Mouse (Mus musculus) thymus, adult 2 months (tissue): ENCODE measurements at regions not wholly inside any gene's neighbourhood (a gene's known extent, or its start where the extent isn't known, plus 50 kb on each side); places are given as distances from the start of the nearest gene placed in this dataset.

Experiments used
- DNase-seq: peaks from one replicate; pipeline ENCODE4 v3.0.0; 2021
- H3K27ac ChIP-seq: fragments of 200-500 bp; 2 replicates; pipeline ENCODE4 v1.5.1; 2012; ENCODE audit warnings: low read length, control low read depth; ENCODE audit not compliant: control insufficient read depth, insufficient read depth
- H3K27me3 ChIP-seq: fragments of 200-500 bp; 2 replicates; pipeline ENCODE4 v1.6.1; 2012; ENCODE audit warnings: mild to moderate bottlenecking, low read length, moderate library complexity, mixed read lengths; ENCODE audit not compliant: control insufficient read depth, insufficient read depth
- H3K36me3 ChIP-seq: fragments of 200-500 bp; 2 replicates; pipeline ENCODE4 v1.6.1; 2012; ENCODE audit warnings: mild to moderate bottlenecking, low read length, moderate library complexity; ENCODE audit not compliant: control insufficient read depth, insufficient read depth
- H3K4me1 ChIP-seq: fragments of 200-500 bp; replicated peaks from 2 replicates; pipeline ENCODE4 v1.6.1; 2012; ENCODE audit warnings: low read length; ENCODE audit not compliant: control insufficient read depth, insufficient read depth
- H3K4me3 ChIP-seq: fragments of 200-500 bp; 2 replicates; pipeline ENCODE4 v1.5.1; 2012; ENCODE audit warnings: mild to moderate bottlenecking, low read length, control low read depth, moderate library complexity; ENCODE audit not compliant: control insufficient read depth, insufficient read depth
- CTCF ChIP-seq: fragments of 200-500 bp; IDR thresholded peaks from 2 replicates; pipeline ENCODE4 v1.5.1; 2012; ENCODE audit warnings: mild to moderate bottlenecking, control low read depth, low read length, moderate library complexity, borderline replicate concordance; ENCODE audit not compliant: control insufficient read depth, poor library complexity, insufficient read depth; ENCODE audit errors: extremely low read depth
- POLR2A ChIP-seq: fragments of 200-500 bp; IDR thresholded peaks from 2 replicates; pipeline ENCODE4 v1.6.1; 2012; ENCODE audit warnings: mild to moderate bottlenecking, low read length, control low read depth, moderate library complexity; ENCODE audit not compliant: control insufficient read depth, poor library complexity, insufficient read depth; ENCODE audit errors: extremely low read depth
- WGBS: fragments of 180-500 bp; shearing (Covaris S2); methylation state at CpG from one replicate; pipeline ENCODE4 v1.1.7; 2018; 5-methylcytosine and 5-hydroxymethylcytosine counted together

- WGBS = 94% methylated on average over 9 of the region's 9 CpGs
- DNase-seq = no peak
- Histone ChIP-seq H3K27me3 (no peaks in the 10 kb centered on the region), H3K4me1 (no peaks in the 10 kb centered on the region; the same call in 1 of the 2 replicates), H3K4me3 (no peak overlapping the region), H3K36me3 (no peaks in the 10 kb centered on the region), H3K27ac (no peak overlapping the region)
- TF ChIP-seq CTCF (no peak), POLR2A (no peak)
These were observed 265.5 kb downstream of the Spry2 start for GRCm38 (mm10) chr14:105630867-105631680.

- TF ChIP-seq POLR2A (no peak), CTCF (no peak)
- DNase-seq = no peak
- H3K4me3 ChIP-seq = no peak overlapping the region
- no peak overlapping the region for H3K27ac ChIP-seq
- no peaks in the 10 kb centered on the region; the same call in 1 of the 2 replicates for H3K4me1 ChIP-seq
- H3K36me3 ChIP-seq = no peaks in the 10 kb centered on the region
- 96% methylated on average over 5 of the region's 5 CpGs for WGBS
- no peaks in the 10 kb centered on the region for H3K27me3 ChIP-seq
These were observed 266.2 kb downstream of the Spry2 start for GRCm38 (mm10) chr14:105630444-105630843.

GRCm38 (mm10) chr14:105628673-105629072, 267.9 kb downstream of the Spry2 start:
- Histone ChIP-seq H3K27me3 (no peaks in the 10 kb centered on the region), H3K36me3 (no peaks in the 10 kb centered on the region), H3K4me1 (no peaks in the 10 kb centered on the region; the same call in 1 of the 2 replicates), H3K27ac (no peak overlapping the region), H3K4me3 (no peak overlapping the region)
- TF ChIP-seq POLR2A (no peak), CTCF (no peak)
- WGBS = 35% methylated on average over 3 of the region's 3 CpGs
- DNase-seq = no peak

- no peaks in the 10 kb centered on the region for H3K36me3 ChIP-seq
- H3K4me1 ChIP-seq = peaks cover 3% of the 10 kb centered on the region; the same call in 1 of the 2 replicates
- H3K27ac ChIP-seq = no peak overlapping the region
- H3K4me3 ChIP-seq = no peak overlapping the region
- no peak for TF ChIP-seq POLR2A
- TF ChIP-seq CTCF = no peak
- no peaks in the 10 kb centered on the region for H3K27me3 ChIP-seq
- no peak for DNase-seq
- 94% methylated on average over 7 of the region's 7 CpGs for WGBS
These were observed 272.2 kb downstream of the Spry2 start for GRCm38 (mm10) chr14:105624387-105624786.

DNA sequence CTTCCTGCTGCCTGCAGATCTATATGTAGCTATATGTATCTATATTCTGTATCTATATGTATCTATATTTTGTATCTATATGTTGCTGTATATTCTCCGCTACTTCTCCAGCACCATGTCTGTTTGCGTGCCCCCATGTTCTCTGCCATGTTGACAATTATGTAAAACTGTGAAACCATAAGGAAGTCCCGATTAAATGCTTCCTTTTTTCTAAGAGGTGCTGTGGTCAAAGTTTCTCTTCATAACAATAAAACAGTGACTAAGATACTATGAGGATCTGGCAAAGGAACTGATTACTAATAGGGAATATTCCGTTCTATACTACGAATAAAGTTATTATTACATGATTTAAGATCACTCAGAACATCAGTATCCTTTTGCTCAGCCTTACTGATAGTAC, 274.5 kb downstream of the Spry2 start:
- H3K36me3 ChIP-seq = no peaks in the 10 kb centered on the region
- no peak for DNase-seq
- no peak overlapping the region for H3K27ac ChIP-seq
- TF ChIP-seq CTCF = no peak
- TF ChIP-seq POLR2A = no peak
- no peaks in the 10 kb centered on the region for H3K27me3 ChIP-seq
- H3K4me3 ChIP-seq = no peak overlapping the region
- WGBS = 69% methylated on average over 5 of the region's 5 CpGs
- peaks cover 4% of the 10 kb centered on the region; the same call in 1 of the 2 replicates for H3K4me1 ChIP-seq

DNA sequence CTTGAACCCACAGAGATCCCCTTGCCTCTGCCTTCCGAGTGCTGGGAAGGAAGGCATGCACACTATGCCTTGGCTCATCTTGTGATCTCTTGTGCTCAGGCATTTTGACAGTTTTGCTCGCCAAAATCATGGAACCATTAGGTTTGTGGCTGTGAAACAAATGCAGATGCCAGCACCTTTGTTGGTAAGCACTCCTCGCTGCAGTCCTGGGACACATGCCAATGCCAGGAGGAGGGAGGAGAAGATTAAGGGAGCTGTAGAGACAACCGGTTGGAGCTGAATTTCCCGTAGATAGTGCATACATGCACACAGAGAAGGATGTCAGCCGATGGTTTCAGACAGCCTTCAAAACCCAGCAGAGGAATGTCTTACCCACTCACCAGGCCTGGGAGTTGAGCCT, 275.5 kb downstream of the Spry2 start:
- H3K27me3 ChIP-seq = no peaks in the 10 kb centered on the region
- DNase-seq = no peak
- no peak overlapping the region for H3K4me3 ChIP-seq
- H3K4me1 ChIP-seq = peaks cover 4% of the 10 kb centered on the region; the same call in 1 of the 2 replicates
- WGBS = 96% methylated on average over 6 of the region's 6 CpGs
- no peaks in the 10 kb centered on the region for H3K36me3 ChIP-seq
- no peak overlapping the region for H3K27ac ChIP-seq
- TF ChIP-seq CTCF (no peak), POLR2A (no peak)

DNA sequence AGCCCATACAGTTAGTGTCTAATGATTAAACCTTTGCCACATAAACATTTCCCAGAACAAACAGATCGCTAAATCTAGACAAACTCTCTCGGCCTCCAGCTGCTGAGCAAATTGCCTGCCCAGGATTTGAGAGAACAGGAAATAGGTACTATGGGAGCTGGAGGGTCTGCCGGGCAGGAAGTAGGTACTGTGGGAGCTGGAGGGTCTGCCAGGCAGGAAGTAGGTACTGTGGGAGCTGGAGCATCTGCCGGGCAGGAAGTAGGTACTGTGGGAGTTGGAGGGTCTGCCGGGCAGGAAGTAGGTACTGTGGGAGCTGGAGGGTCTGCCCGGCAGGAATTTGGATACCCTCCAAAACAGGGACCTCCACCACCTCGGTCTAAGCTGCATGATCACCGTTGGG, 277.2 kb downstream of the Spry2 start:
- Histone ChIP-seq H3K4me1 (peaks cover 4% of the 10 kb centered on the region; the same call in 1 of the 2 replicates), H3K36me3 (no peaks in the 10 kb centered on the region), H3K4me3 (no peak overlapping the region), H3K27ac (no peak overlapping the region), H3K27me3 (no peaks in the 10 kb centered on the region)
- no peak for DNase-seq
- TF ChIP-seq POLR2A (no peak), CTCF (no peak)
- 70% methylated on average over 8 of the region's 8 CpGs for WGBS
